Mouse (Mus musculus): ENCODE data around the gene Npr1. TPM values are rescaled to one million over a fixed set of nuclear protein-coding genes. Genes with fewer than 3 reads are reported as not detected.

The Npr1 gene
- total RNA-seq (2021) = 10 to 100 TPM; 16.1 to 16.3 TPM
- 35.0 and 47.5 TPM in 2 replicates for polyA plus RNA-seq (2012; rRNA removed)
- long read RNA-seq, full-length matches to known transcripts = 5 of 9 reads
- long read RNA-seq, partial matches to known transcripts = 2 of 9 reads
- long read RNA-seq, other reads (novel, unspliced or antisense) = 2 of 9 reads

DNA sequence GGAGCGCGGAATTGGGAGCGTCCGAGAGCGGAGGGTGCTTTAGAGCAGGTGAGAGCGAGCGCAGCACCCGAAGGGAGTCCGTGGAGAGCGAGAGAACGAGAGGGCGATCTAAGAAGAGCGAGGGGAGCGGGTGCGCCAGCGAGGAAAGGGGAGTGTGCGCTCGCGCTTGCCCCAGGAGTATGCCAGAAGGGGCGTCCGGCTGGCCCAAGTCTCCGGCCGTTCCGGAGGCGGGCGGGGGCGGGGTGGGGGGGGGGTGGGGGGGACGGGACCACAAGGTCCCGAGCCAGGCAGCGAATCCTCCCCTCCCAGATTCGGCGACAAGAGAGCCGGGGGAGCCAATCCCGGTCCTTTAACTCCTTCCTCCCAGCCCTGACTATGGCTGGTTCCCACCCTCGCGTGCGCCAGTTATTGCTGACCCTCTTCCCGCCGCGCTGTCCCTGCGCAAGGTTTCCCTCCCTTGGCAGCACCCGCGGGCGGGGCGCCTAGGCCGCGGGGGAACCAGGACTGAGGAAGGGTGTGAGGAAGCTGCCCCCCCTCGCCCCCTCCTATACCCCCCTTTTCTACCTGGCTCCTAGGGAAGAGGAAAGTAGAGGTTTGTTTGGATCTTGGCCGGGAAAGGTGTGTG is at the start of gene Npr1:
Gene Npr1 (minus strand): TSS at position 181 of the 625 bp plus-strand sequence.
- intact Hi-C loops (cut with DNase I) = loop anchor here (1.0 to 10.0 kb wide), 4 partner anchors 18 to 243 kb away; partner anchors contain the start of gene Gatad2b
- WGBS = under 1% methylated on average over 30 of the region's 49 CpGs
- DNase-seq = peak; percentile 72 to 73
- Histone ChIP-seq H3K36me3 (ENCODE audit: control insufficient read depth, insufficient read depth, low read length) (no peaks in the 10 kb centered on the region), H3K27me3 (ENCODE audit: control insufficient read depth, insufficient read depth, low read length) (peaks cover 4% of the 10 kb centered on the region), H3K4me1 (ENCODE audit: control insufficient read depth, insufficient read depth, low read length) (no peaks in the 10 kb centered on the region), H3K27ac (peak within 1 kb of the TSS; percentile 91), H3K79me2 (replicated peaks; ENCODE audit: control insufficient read depth, insufficient read depth, low read length) (no peaks in the 10 kb centered on the region; the same call in 1 of the 2 replicates), H3K9ac (ENCODE audit: low read depth, low read length) (peak within 1 kb of the TSS; percentile 95), H3K4me3 (peak within 1 kb of the TSS; percentile 62)
- TF ChIP-seq EP300 (IDR thresholded peaks at IDR 0.05; ENCODE audit: insufficient read depth, low read depth, low read length) (no peak), CTCF (IDR thresholded peaks at IDR 0.05) (no peak), POLR2A (IDR thresholded peaks at IDR 0.05; ENCODE audit: insufficient read depth, low read depth, low read length) (peak; percentile 83)

- intact Hi-C loops (cut with DNase I) = no loop called here
These were observed 49.6 kb upstream of the Npr1 start for GRCm38 (mm10) chr3:90515242-90515641.

GRCm38 (mm10) chr3:90514691-90515090 is 49.0 kb upstream of the Npr1 start:
- Histone ChIP-seq H3K27ac (peak overlapping the region; percentile 95), H3K27me3 (ENCODE audit: control insufficient read depth, insufficient read depth, low read length) (no peaks in the 10 kb centered on the region), H3K4me3 (peak overlapping the region; percentile 70), H3K79me2 (replicated peaks; ENCODE audit: control insufficient read depth, insufficient read depth, low read length) (no peaks in the 10 kb centered on the region; the same call in 1 of the 2 replicates), H3K9ac (ENCODE audit: low read depth, low read length) (peak overlapping the region; percentile 68), H3K36me3 (ENCODE audit: control insufficient read depth, insufficient read depth, low read length) (peaks cover 9% of the 10 kb centered on the region; the same call in 1 of the 2 replicates), H3K4me1 (ENCODE audit: control insufficient read depth, insufficient read depth, low read length) (peaks cover 14% of the 10 kb centered on the region)
- TF ChIP-seq CTCF (IDR thresholded peaks at IDR 0.05) (no peak), EP300 (IDR thresholded peaks at IDR 0.05; ENCODE audit: insufficient read depth, low read depth, low read length) (peak; percentile 37; the same call in 1 of the 2 replicates), POLR2A (IDR thresholded peaks at IDR 0.05; ENCODE audit: insufficient read depth, low read depth, low read length) (peak; percentile 92)
- peak; percentile 85 to 87 for DNase-seq
- 2% methylated on average over 10 of the region's 10 CpGs for WGBS
- intact Hi-C loops (cut with DNase I) = no loop called here

More at GRCm38 (mm10) chr3:90515242-90515641, 49.6 kb upstream of the Npr1 start:
- 8% methylated on average over 1 of the region's 1 CpGs for WGBS
- Histone ChIP-seq H3K9ac (ENCODE audit: low read depth, low read length) (peak overlapping the region; percentile 68), H3K27me3 (ENCODE audit: control insufficient read depth, insufficient read depth, low read length) (no peaks in the 10 kb centered on the region), H3K36me3 (ENCODE audit: control insufficient read depth, insufficient read depth, low read length) (peaks cover 9% of the 10 kb centered on the region; the same call in 1 of the 2 replicates), H3K4me3 (peak overlapping the region; percentile 70), H3K27ac (peak overlapping the region; percentile 95), H3K4me1 (ENCODE audit: control insufficient read depth, insufficient read depth, low read length) (peaks cover 14% of the 10 kb centered on the region), H3K79me2 (replicated peaks; ENCODE audit: control insufficient read depth, insufficient read depth, low read length) (no peaks in the 10 kb centered on the region; the same call in 1 of the 2 replicates)
- DNase-seq = peak; percentile 65 to 66
- no peak for TF ChIP-seq POLR2A (IDR thresholded peaks at IDR 0.05; ENCODE audit: insufficient read depth, low read depth, low read length)
- TF ChIP-seq CTCF (IDR thresholded peaks at IDR 0.05) = no peak
- no peak for TF ChIP-seq EP300 (IDR thresholded peaks at IDR 0.05; ENCODE audit: insufficient read depth, low read depth, low read length)

DNA sequence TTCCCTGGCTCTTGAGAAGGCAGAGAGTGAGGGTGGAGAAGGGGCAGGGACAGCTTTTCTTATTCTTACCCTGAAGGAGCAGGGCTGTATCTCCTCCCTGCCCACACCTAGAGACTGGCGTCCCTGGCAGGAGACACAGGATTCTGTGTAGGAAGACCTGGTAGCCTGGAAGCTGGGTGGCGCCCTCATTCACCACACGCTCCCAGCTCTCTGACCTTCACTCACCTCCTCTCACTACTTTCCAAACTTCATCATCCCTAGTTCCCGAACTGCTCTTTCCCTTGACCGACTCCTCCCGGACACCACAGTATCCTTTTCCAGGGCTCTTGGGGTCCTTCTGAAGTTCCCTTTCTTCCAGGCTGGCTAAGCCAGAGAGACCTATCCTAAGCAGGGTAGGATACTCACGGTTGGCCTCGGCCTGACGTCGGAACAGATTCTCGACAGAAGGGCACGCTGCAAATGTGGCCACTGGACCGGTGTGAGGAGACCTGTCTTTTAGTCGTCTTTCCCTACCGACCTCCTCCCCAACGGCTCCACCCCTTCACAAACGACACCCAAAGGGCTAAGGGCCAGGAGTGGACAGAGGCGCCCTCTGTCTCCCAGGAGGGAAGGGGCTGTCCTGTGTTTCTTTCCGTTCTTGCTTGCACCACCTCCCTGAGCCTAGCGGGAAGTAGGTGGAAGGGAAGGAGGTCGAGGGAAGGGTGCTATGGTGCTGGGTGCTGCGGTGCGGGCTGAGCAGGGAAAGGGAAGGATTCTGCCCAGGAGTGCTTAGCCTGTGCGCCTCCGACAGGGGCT is 48.3 kb upstream of the Npr1 start, which contains the start of the genes S100a1 and S100a13:
Gene S100a1 (minus strand): TSS at position 597 of the 795 bp plus-strand sequence.
Gene S100a13 (plus strand): TSS at position 640 of the 795 bp plus-strand sequence.
- Histone ChIP-seq H3K27me3 (ENCODE audit: control insufficient read depth, insufficient read depth, low read length) (no peaks in the 10 kb centered on the region), H3K36me3 (ENCODE audit: control insufficient read depth, insufficient read depth, low read length) (peaks cover 9% of the 10 kb centered on the region; the same call in 1 of the 2 replicates), H3K79me2 (replicated peaks; ENCODE audit: control insufficient read depth, insufficient read depth, low read length) (no peaks in the 10 kb centered on the region; the same call in 1 of the 2 replicates), H3K9ac (ENCODE audit: low read depth, low read length) (peak within 1 kb of the TSS; percentile 77), H3K4me3 (peak within 1 kb of the TSS; percentile 70), H3K27ac (peak within 1 kb of the TSS; percentile 95), H3K4me1 (ENCODE audit: control insufficient read depth, insufficient read depth, low read length) (peaks cover 14% of the 10 kb centered on the region)
- WGBS = 4% methylated on average over 25 of the region's 25 CpGs
- peak; percentile 84 to 89 for DNase-seq
- intact Hi-C loops (cut with DNase I) = no loop called here
- peak; percentile 52 for TF ChIP-seq CTCF (IDR thresholded peaks at IDR 0.05)
- peak; percentile 92 for TF ChIP-seq EP300 (IDR thresholded peaks at IDR 0.05; ENCODE audit: insufficient read depth, low read depth, low read length)
- TF ChIP-seq POLR2A (IDR thresholded peaks at IDR 0.05; ENCODE audit: insufficient read depth, low read depth, low read length) = peak; percentile 96

GRCm38 (mm10) chr3:90512948-90513642 is 47.4 kb upstream of the Npr1 start:
- Histone ChIP-seq H3K79me2 (replicated peaks; ENCODE audit: control insufficient read depth, insufficient read depth, low read length) (peaks cover 1% of the 10 kb centered on the region; the same call in 1 of the 2 replicates), H3K4me1 (ENCODE audit: control insufficient read depth, insufficient read depth, low read length) (peaks cover 14% of the 10 kb centered on the region), H3K27me3 (ENCODE audit: control insufficient read depth, insufficient read depth, low read length) (no peaks in the 10 kb centered on the region), H3K9ac (ENCODE audit: low read depth, low read length) (peak overlapping the region; percentile 77), H3K27ac (peak overlapping the region; percentile 95), H3K4me3 (peak overlapping the region; percentile 70), H3K36me3 (ENCODE audit: control insufficient read depth, insufficient read depth, low read length) (peaks cover 11% of the 10 kb centered on the region)
- WGBS = 60% methylated on average over 9 of the region's 9 CpGs
- intact Hi-C loops (cut with DNase I) = no loop called here
- no peak for DNase-seq
- TF ChIP-seq CTCF (IDR thresholded peaks at IDR 0.05) (no peak), POLR2A (IDR thresholded peaks at IDR 0.05; ENCODE audit: insufficient read depth, low read depth, low read length) (no peak), EP300 (IDR thresholded peaks at IDR 0.05; ENCODE audit: insufficient read depth, low read depth, low read length) (0 out of 2 replicates have a peak, but pooled peaks have one; percentile 19)
